Mouse (Mus musculus): ENCODE measurements around the gene Upf2. TPM values are rescaled to one million over a fixed set of nuclear protein-coding genes. Genes with fewer than 3 reads are reported as not detected.
"Not testable (repeated sequence)": the region's sequence is repeated elsewhere in the genome, so short reads cannot be mapped to it uniquely, and the experiment has no call there.

Upf2 gene
- polyA plus RNA-seq, 2 experiments from 2014 or later: 16.9 to 18.7 TPM

- not testable (repeated sequence) for ATAC-seq
These were observed 1.4 kb upstream of the Upf2 start for GRCm38 (mm10) chr2:5949821-5950220.

- ATAC-seq: no peak
These were observed 964 bp upstream of the Upf2 start for GRCm38 (mm10) chr2:5950305-5950704.

- ATAC-seq: peak; percentile 35
These were observed 447 bp downstream of the Upf2 start for GRCm38 (mm10) chr2:5951621-5952211.

- no peak for ATAC-seq
These were observed 6.4 kb downstream of the Upf2 start for GRCm38 (mm10) chr2:5957705-5958104.

GRCm38 (mm10) chr2:5962265-5962664 is 11.0 kb downstream of the Upf2 start:
- ATAC-seq: no peak

- ATAC-seq: not testable (repeated sequence)
These were observed 12.5 kb downstream of the Upf2 start for GRCm38 (mm10) chr2:5963729-5964128.

- no peak for ATAC-seq
These were observed 14.7 kb downstream of the Upf2 start for GRCm38 (mm10) chr2:5965972-5966371.

GRCm38 (mm10) chr2:5970629-5971028 is 19.4 kb downstream of the Upf2 start:
- ATAC-seq: not testable (repeated sequence)

GRCm38 (mm10) chr2:5977532-5977931 is 26.3 kb downstream of the Upf2 start:
- no peak for ATAC-seq

GRCm38 (mm10) chr2:5995538-5995937 is 44.3 kb downstream of the Upf2 start:
- ATAC-seq: no peak

GRCm38 (mm10) chr2:6003949-6004348 is 52.7 kb downstream of the Upf2 start:
- ATAC-seq: no peak

GRCm38 (mm10) chr2:6014532-6014931 is 63.3 kb downstream of the Upf2 start:
- ATAC-seq: no peak

GRCm38 (mm10) chr2:6015182-6015581 is 63.9 kb downstream of the Upf2 start:
- ATAC-seq: not testable (repeated sequence)

- ATAC-seq: no peak
These were observed 69.3 kb downstream of the Upf2 start for GRCm38 (mm10) chr2:6020570-6020969.

GRCm38 (mm10) chr2:6042644-6043043 is 91.4 kb downstream of the Upf2 start:
- no peak for ATAC-seq

- no peak for ATAC-seq
These were observed 95.5 kb downstream of the Upf2 start for GRCm38 (mm10) chr2:6046796-6047195.

- ATAC-seq: no peak
These were observed 97.3 kb downstream of the Upf2 start for GRCm38 (mm10) chr2:6048570-6048969.

- ATAC-seq: no peak
These were observed 97.7 kb downstream of the Upf2 start for GRCm38 (mm10) chr2:6049018-6049417.

- ATAC-seq: no peak
These were observed 104.2 kb downstream of the Upf2 start for GRCm38 (mm10) chr2:6055466-6055865.

GRCm38 (mm10) chr2:6056518-6056917 is 105.2 kb downstream of the Upf2 start:
- no peak for ATAC-seq

GRCm38 (mm10) chr2:6059291-6059690 is 108.0 kb downstream of the Upf2 start:
- ATAC-seq: no peak

- ATAC-seq: no peak
These were observed 109.0 kb downstream of the Upf2 start for GRCm38 (mm10) chr2:6060071-6060804.

- no peak for ATAC-seq
These were observed 116.1 kb downstream of the Upf2 start for GRCm38 (mm10) chr2:6067341-6067740.

- no peak for ATAC-seq
These were observed 119.7 kb downstream of the Upf2 start for GRCm38 (mm10) chr2:6070925-6071324.
